Mouse (Mus musculus) stomach, postnatal 0 days (tissue): ENCODE measurements around the gene Tom1l2. TPM values are rescaled to one million over a fixed set of nuclear protein-coding genes. Genes with fewer than 3 reads are reported as not detected.

ENCODE experiments used
- ATAC-seq: fragments of 200-750 bp; cut with Nextera tagmentation; 2 replicates; pipeline ENCODE4 v1.8.0; 2017; ENCODE audit not compliant: low FRiP score, low TSS enrichment
- DNase-seq: peaks from one replicate; pipeline ENCODE4 v3.0.0-alpha.2; 2016; ENCODE audit warnings: low spot score
- H3K27ac ChIP-seq: fragments of 300-500 bp; sonication (generic); replicated peaks from 2 replicates; pipeline ENCODE4 v1.5.1; 2014; ENCODE audit warnings: mild to moderate bottlenecking, control low read depth
- H3K27me3 ChIP-seq: fragments of 300-500 bp; sonication (generic); 2 replicates; pipeline ENCODE4 v1.6.1; 2014; ENCODE audit warnings: low read length; ENCODE audit not compliant: control insufficient read depth, insufficient read depth
- H3K36me3 ChIP-seq: fragments of 300-500 bp; sonication (generic); 2 replicates; pipeline ENCODE4 v1.6.1; 2014; ENCODE audit warnings: low read length, mixed read lengths; ENCODE audit not compliant: control insufficient read depth, insufficient read depth
- H3K4me1 ChIP-seq: fragments of 300-500 bp; sonication (generic); replicated peaks from 2 replicates; pipeline ENCODE4 v1.6.1; 2014; ENCODE audit warnings: antibody characterized with exemption; ENCODE audit not compliant: control insufficient read depth, insufficient read depth
- H3K4me2 ChIP-seq: fragments of 300-500 bp; sonication (generic); replicated peaks from 2 replicates; pipeline ENCODE4 v1.6.1; 2014; ENCODE audit warnings: low read depth, mild to moderate bottlenecking, control low read depth, moderate library complexity
- H3K4me3 ChIP-seq: fragments of 300-500 bp; sonication (generic); 2 replicates; pipeline ENCODE4 v1.5.1; 2014; ENCODE audit warnings: low read depth, low read length, control low read depth
- H3K9ac ChIP-seq: fragments of 300-500 bp; sonication (generic); 2 replicates; pipeline ENCODE4 v1.6.1; 2014; ENCODE audit warnings: mild to moderate bottlenecking, low read length, control low read depth, mixed read lengths
- H3K9me3 ChIP-seq: fragments of 300-500 bp; sonication (generic); 2 replicates; pipeline ENCODE4 v1.6.1; 2016; ENCODE audit warnings: low read length; ENCODE audit not compliant: control insufficient read depth
- CTCF ChIP-seq: IDR thresholded peaks from 2 replicates; pipeline ENCODE4 v1.5.1; 2016; ENCODE audit warnings: antibody characterized with exemption, low read depth, mild to moderate bottlenecking, moderate library complexity
- EP300 ChIP-seq: optimal IDR thresholded peaks from 2 replicates; pipeline ENCODE3; 2016; ENCODE audit warnings: antibody characterized with exemption
- WGBS: fragments of 180-500 bp; shearing (Covaris S2); extraction: QIAGEN DNeasy Blood & Tissue Kit; methylation state at CpG from one replicate; pipeline ENCODE4 v1.1.7; 2014; 5-methylcytosine and 5-hydroxymethylcytosine counted together
- polyA plus RNA-seq: library from polyadenylated mRNA; unstranded; fragments of >200 nt; fragmentation: Nextera tagmentation; extraction: Ambion mirVana; gene quantifications from 2 replicates; pipeline ENCODE4 v1.2.1, GENCODE M21; 2015

Gene Tom1l2
- polyA plus RNA-seq, 1 experiment from 2014 or later, result 15.9 TPM

- no peak for DNase-seq
- TF ChIP-seq EP300 (no peak), CTCF (no peak)
- H3K4me3 ChIP-seq, result no peak overlapping the region
- H3K4me1 ChIP-seq, result no peaks in the 10 kb centered on the region
- H3K27ac ChIP-seq, result no peak overlapping the region
- H3K4me2 ChIP-seq, result no peak overlapping the region
- WGBS, result 81% methylated on average over 3 of the region's 3 CpGs
- H3K9ac ChIP-seq, result no peak overlapping the region; the same call in 1 of the 2 replicates
- H3K9me3 ChIP-seq, result no peaks in the 10 kb centered on the region
- ATAC-seq, result no peak
- H3K36me3 ChIP-seq, result peaks cover 6% of the 10 kb centered on the region; the same call in 1 of the 2 replicates
- no peaks in the 10 kb centered on the region for H3K27me3 ChIP-seq
These were observed 97.1 kb downstream of the Tom1l2 start for GRCm38 (mm10) chr11:60255639-60256038.

GRCm38 (mm10) chr11:60255181-60255580 is 97.5 kb downstream of the Tom1l2 start:
- Histone ChIP-seq H3K36me3 (peaks cover 6% of the 10 kb centered on the region; the same call in 1 of the 2 replicates), H3K27me3 (no peaks in the 10 kb centered on the region), H3K9ac (no peak overlapping the region; the same call in 1 of the 2 replicates), H3K4me1 (no peaks in the 10 kb centered on the region), H3K9me3 (no peaks in the 10 kb centered on the region), H3K4me3 (no peak overlapping the region), H3K27ac (no peak overlapping the region), H3K4me2 (no peak overlapping the region)
- WGBS, result 87% methylated on average over 3 of the region's 3 CpGs
- TF ChIP-seq EP300 (no peak), CTCF (no peak)
- no peak for ATAC-seq
- DNase-seq, result no peak

GRCm38 (mm10) chr11:60254308-60254707 is 98.4 kb downstream of the Tom1l2 start:
- ATAC-seq (no peak), DNase-seq (no peak)
- Histone ChIP-seq H3K9ac (no peak overlapping the region), H3K9me3 (no peaks in the 10 kb centered on the region), H3K4me3 (no peak overlapping the region), H3K36me3 (peaks cover 6% of the 10 kb centered on the region; the same call in 1 of the 2 replicates), H3K4me1 (no peaks in the 10 kb centered on the region), H3K27me3 (no peaks in the 10 kb centered on the region), H3K27ac (no peak overlapping the region), H3K4me2 (no peak overlapping the region)
- 83% methylated on average over 5 of the region's 5 CpGs for WGBS
- TF ChIP-seq CTCF, result no peak
- no peak for TF ChIP-seq EP300

- no peak overlapping the region for H3K27ac ChIP-seq
- no peak overlapping the region for H3K4me2 ChIP-seq
- H3K4me3 ChIP-seq, result no peak overlapping the region
- H3K27me3 ChIP-seq, result no peaks in the 10 kb centered on the region
- no peak overlapping the region for H3K9ac ChIP-seq
- 84% methylated on average over 2 of the region's 2 CpGs for WGBS
- DNase-seq (no peak), ATAC-seq (no peak)
- H3K4me1 ChIP-seq, result no peaks in the 10 kb centered on the region
- no peak for TF ChIP-seq EP300
- TF ChIP-seq CTCF, result no peak
- no peaks in the 10 kb centered on the region for H3K9me3 ChIP-seq
- peaks cover 6% of the 10 kb centered on the region; the same call in 1 of the 2 replicates for H3K36me3 ChIP-seq
These were observed 99.2 kb downstream of the Tom1l2 start for GRCm38 (mm10) chr11:60253546-60253945.

- DNase-seq (peak; percentile 43), ATAC-seq (peak; percentile 38)
- H3K9ac ChIP-seq, result no peak overlapping the region
- no peaks in the 10 kb centered on the region; the same call in 1 of the 2 replicates for H3K36me3 ChIP-seq
- no peaks in the 10 kb centered on the region for H3K4me1 ChIP-seq
- H3K27me3 ChIP-seq, result no peaks in the 10 kb centered on the region
- no peaks in the 10 kb centered on the region for H3K9me3 ChIP-seq
- no peak overlapping the region for H3K27ac ChIP-seq
- H3K4me2 ChIP-seq, result no peak overlapping the region
- WGBS, result 57% methylated on average over 6 of the region's 6 CpGs
- H3K4me3 ChIP-seq, result no peak overlapping the region
- TF ChIP-seq EP300 (no peak), CTCF (peak; percentile 76)
These were observed 101.6 kb downstream of the Tom1l2 start for GRCm38 (mm10) chr11:60250971-60251643.

- Histone ChIP-seq H3K36me3 (no peaks in the 10 kb centered on the region; the same call in 1 of the 2 replicates), H3K27ac (no peak overlapping the region), H3K9ac (no peak overlapping the region), H3K4me3 (no peak overlapping the region), H3K4me2 (no peak overlapping the region), H3K9me3 (no peaks in the 10 kb centered on the region), H3K27me3 (no peaks in the 10 kb centered on the region), H3K4me1 (no peaks in the 10 kb centered on the region)
- no peak for ATAC-seq
- no peak for DNase-seq
- no peak for TF ChIP-seq EP300
- no peak for TF ChIP-seq CTCF
- 80% methylated on average over 2 of the region's 2 CpGs for WGBS
These were observed 102.8 kb downstream of the Tom1l2 start for GRCm38 (mm10) chr11:60249885-60250284.
